Mouse (Mus musculus): ENCODE measurements at regions not wholly inside any gene's neighbourhood (a gene's known extent, or its start where the extent isn't known, plus 50 kb on each side); places are given as distances from the start of the nearest gene placed in this dataset.

GRCm38 (mm10) chr2:115511146-115511545, 70.4 kb upstream of the BC052040 start:
- TF ChIP-seq CTCF (IDR thresholded peaks at IDR 0.05; ENCODE audit: low read depth) (no peak), EP300 (IDR thresholded peaks at IDR 0.05; ENCODE audit: low read depth) (no peak)
